Mouse (Mus musculus) lung, postnatal 0 days (tissue): Measurements from ENCODE around the gene Ager.

Experiments
- CTCF ChIP-seq: IDR thresholded peaks from 2 replicates; pipeline ENCODE4 v1.5.1; 2016; ENCODE audit warnings: antibody characterized with exemption, mild to moderate bottlenecking
- EP300 ChIP-seq: IDR thresholded peaks from 2 replicates; pipeline ENCODE4 v1.6.1; 2016; ENCODE audit warnings: antibody characterized with exemption, mild to moderate bottlenecking, control low read depth

GRCm38 (mm10) chr17:34615871-34616270, 18.2 kb downstream of the Ager start, which contains the start of gene Egfl8:
- TF ChIP-seq CTCF (no peak), EP300 (no peak)
